Mouse (Mus musculus) common myeloid progenitor, adult 5-6 weeks (primary cell): ENCODE data around the gene Klf6. TPM values are rescaled to one million over a fixed set of nuclear protein-coding genes. Genes with fewer than 3 reads are reported as not detected.

ENCODE experiments used
- ATAC-seq: replicated peaks from 2 replicates; pipeline ENCODE4 v1.8.0; 2016; ENCODE audit warnings: low read depth, mild to moderate bottlenecking, moderate TSS enrichment, inconsistent platforms; ENCODE audit not compliant: poor library complexity, severe bottlenecking
- total RNA-seq: library from RNA; stranded (forward); fragments of 200-1000, 187-1606 nt; gene quantifications from 2 replicates; pipeline ENCODE4 v1.2.3, GENCODE M21; 2017

The Klf6 gene
- total RNA-seq, 1 experiment from 2014 or later = 107 TPM

DNA sequence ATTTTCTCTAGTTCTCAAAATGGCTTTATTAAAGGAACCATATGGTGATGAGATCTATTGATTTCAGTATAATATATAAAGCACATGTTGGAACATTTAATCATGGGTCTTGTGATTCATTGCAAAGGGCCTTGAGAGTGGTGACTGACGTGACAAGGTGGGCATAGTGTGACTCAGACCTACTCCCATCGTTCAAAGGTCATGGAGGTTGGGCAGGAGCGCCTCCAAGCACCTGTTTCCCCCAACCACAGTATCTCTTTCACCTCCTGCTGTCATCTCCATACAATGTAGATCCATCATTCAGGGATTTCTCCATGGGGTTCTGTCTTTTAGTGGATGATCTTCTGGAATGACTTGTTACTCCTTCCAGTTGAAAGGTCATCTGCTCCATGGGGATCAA, 33.6 kb downstream of the Klf6 start:
- no peak for ATAC-seq

GRCm38 (mm10) chr13:5895851-5896250, 34.6 kb downstream of the Klf6 start:
- ATAC-seq = no peak

DNA sequence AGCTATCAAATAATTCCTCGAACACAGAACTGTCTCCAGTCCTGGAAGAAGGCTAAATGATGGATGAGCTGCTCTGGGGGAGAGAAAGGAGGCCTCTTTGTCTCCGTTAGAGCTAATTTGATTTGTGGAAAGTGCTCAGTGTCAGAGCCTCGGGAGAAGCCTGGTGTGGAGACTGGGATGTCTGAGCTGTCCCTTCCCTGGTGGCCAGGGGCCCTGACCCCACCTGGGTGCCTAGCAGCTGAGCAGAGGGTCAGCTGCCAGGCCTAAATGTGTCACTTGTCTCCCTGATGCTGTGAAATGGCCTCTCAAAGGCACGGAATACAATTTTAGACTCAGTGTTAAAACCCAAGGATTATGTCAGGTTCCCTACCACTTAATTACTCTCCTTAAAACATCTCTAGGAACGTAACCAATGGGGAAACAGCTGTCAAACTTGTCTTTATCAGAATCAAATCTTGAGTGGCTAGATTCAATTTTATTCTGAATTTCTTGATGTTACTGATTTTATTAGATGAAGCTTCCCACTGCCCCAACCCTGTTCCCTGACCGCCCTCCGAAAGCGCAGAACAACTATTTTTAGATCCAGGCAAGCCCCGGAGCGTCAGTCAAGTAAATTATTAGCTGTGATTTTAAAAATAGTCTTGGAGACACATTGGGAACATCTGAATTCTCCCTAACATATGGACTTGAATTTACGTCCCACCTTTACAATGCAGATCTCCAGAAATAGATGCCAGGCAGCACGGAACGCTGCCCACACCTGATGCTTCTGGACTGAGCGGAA, 36.1 kb downstream of the Klf6 start:
- ATAC-seq = no peak

- ATAC-seq = no peak
Measured at GRCm38 (mm10) chr13:5899021-5899420, 37.7 kb downstream of the Klf6 start.

- no peak for ATAC-seq
Measured at GRCm38 (mm10) chr13:5899641-5900040, 38.4 kb downstream of the Klf6 start.

DNA sequence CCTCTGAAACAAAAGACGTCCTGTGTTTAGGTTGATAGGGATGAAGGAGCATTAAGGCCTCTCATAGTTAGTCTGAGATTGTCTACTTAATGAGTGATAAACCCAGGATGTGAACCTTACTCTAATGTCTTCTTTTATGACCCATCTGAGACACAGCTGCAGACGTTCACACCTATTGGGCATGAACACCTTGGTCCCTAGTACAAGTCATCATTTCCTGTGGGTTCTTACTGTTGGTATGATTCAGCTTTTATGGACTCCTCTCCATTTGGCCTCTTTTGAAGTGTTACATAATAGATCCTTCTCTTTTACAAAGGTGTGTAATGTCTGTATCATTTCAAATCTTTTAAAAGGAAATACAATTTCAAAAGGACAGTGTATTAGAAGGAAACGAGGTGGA, 51.9 kb downstream of the Klf6 start:
- no peak for ATAC-seq

DNA sequence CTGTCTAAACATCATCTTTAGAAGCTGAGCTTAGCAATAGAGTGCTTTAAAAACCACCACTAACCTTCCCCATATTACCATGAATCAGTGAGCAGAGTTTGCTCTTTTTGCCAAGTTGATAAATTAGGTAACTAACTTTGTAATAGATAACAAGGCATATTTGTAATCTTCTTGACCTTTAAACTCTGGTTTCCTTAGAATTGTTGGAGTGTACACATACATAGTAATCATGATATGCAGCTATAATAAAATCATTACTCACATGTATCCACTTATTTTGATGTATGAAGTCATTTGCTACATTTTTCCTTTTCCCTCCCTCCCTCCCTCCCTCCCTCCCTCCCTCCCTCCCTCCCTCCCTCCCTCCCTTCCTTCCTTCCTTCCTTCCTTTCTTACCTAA, 56.1 kb downstream of the Klf6 start:
- no peak for ATAC-seq

DNA sequence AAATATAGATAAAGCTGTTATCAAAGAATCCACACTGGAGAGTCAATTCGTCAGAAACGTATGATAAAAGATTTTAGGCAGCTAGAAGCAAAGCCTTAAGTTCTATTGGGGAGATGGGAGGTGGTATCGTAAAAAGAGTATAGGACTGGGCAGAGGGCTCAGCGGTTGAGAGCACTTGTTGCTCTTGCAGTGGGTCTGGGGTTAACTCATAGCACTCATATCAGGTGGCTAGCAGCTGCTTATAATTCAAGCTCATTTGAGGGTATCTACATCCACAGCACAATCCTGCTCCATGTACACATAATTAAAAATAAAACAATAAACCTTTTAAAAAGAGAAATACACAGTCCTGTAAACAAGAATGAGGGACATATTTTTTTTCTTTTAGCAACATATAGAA, 58.7 kb downstream of the Klf6 start:
- no peak for ATAC-seq
